Mouse (Mus musculus) liver, adult 2 months (tissue): Measurements from ENCODE around the gene Rnf227.

Experiments
- CTCF ChIP-seq: fragments of 200-500 bp; IDR thresholded peaks from 2 replicates; pipeline ENCODE4 v1.5.1; 2011; ENCODE audit warnings: low read depth, low read length, control low read depth
- POLR2A ChIP-seq: fragments of 200-500 bp; IDR thresholded peaks from 2 replicates; pipeline ENCODE4 v1.6.1; 2011; ENCODE audit warnings: low read length, control low read depth; ENCODE audit not compliant: insufficient read depth; ENCODE audit errors: extremely low read depth

DNA sequence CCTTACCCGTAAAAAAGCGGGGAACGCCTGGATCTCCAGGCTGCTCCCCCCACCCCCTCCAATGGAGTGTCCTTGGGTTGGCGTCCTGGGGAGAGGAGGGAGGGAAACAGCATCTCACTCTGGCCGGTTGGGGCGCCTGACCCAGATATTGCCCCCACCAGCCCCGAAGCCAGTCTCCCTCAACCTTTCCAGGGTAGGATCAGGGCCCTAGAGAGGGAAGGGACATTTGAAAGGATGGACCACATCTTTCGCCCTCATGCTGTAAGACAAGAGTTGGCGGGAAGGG, 13.2 kb upstream of the Rnf227 start:
- TF ChIP-seq CTCF (no peak), POLR2A (no peak)
